Mouse (Mus musculus): ENCODE measurements around the gene Arhgap15. TPM values are rescaled to one million over a fixed set of nuclear protein-coding genes. Genes with fewer than 3 reads are reported as not detected.

The Arhgap15 gene
- polyA plus RNA-seq, 1 experiment from 2014 or later: 1.4 TPM

GRCm38 (mm10) chr2:44436652-44437051, 688.0 kb downstream of the Arhgap15 start:
- 88% methylated on average over 5 of the region's 5 CpGs for WGBS
- Histone ChIP-seq H3K9me3 (replicated peaks) (no peaks in the 10 kb centered on the region), H3K36me3 (no peaks in the 10 kb centered on the region), H3K4me2 (replicated peaks) (no peak overlapping the region), H3K9ac (no peak overlapping the region), H3K4me1 (0 out of 2 replicates have a peak, but pooled peaks cover 2% of the 10 kb centered on the region), H3K27me3 (no peaks in the 10 kb centered on the region), H3K4me3 (no peak overlapping the region), H3K27ac (no peak overlapping the region)
- no peak for ATAC-seq (ENCODE audit: low FRiP score)

- Histone ChIP-seq H3K36me3 (no peaks in the 10 kb centered on the region), H3K4me3 (no peak overlapping the region), H3K9me3 (replicated peaks) (peaks cover 8% of the 10 kb centered on the region), H3K4me2 (replicated peaks) (no peak overlapping the region), H3K9ac (no peak overlapping the region), H3K27ac (no peak overlapping the region), H3K27me3 (no peaks in the 10 kb centered on the region), H3K4me1 (0 out of 2 replicates have a peak, but pooled peaks cover 2% of the 10 kb centered on the region)
- 65% methylated on average over 8 of the region's 8 CpGs for WGBS
- no peak for ATAC-seq (ENCODE audit: low FRiP score)
Measured at GRCm38 (mm10) chr2:44437496-44438057, 689.0 kb downstream of the Arhgap15 start.

- 79% methylated on average over 1 of the region's 1 CpGs for WGBS
- Histone ChIP-seq H3K9ac (no peak overlapping the region), H3K36me3 (no peaks in the 10 kb centered on the region), H3K27me3 (no peaks in the 10 kb centered on the region), H3K9me3 (replicated peaks) (peaks cover 13% of the 10 kb centered on the region), H3K4me3 (no peak overlapping the region), H3K4me1 (0 out of 2 replicates have a peak, but pooled peaks cover 2% of the 10 kb centered on the region), H3K4me2 (replicated peaks) (no peak overlapping the region), H3K27ac (no peak overlapping the region)
- no peak for ATAC-seq (ENCODE audit: low FRiP score)
Measured at GRCm38 (mm10) chr2:44438070-44438469, 689.4 kb downstream of the Arhgap15 start.

GRCm38 (mm10) chr2:44444938-44445337, 696.3 kb downstream of the Arhgap15 start:
- Histone ChIP-seq H3K4me2 (replicated peaks) (no peak overlapping the region), H3K9me3 (replicated peaks) (peaks cover 13% of the 10 kb centered on the region), H3K27ac (no peak overlapping the region), H3K27me3 (no peaks in the 10 kb centered on the region), H3K4me3 (no peak overlapping the region), H3K9ac (no peak overlapping the region), H3K4me1 (peaks cover 4% of the 10 kb centered on the region), H3K36me3 (no peaks in the 10 kb centered on the region)
- ATAC-seq (ENCODE audit: low FRiP score): no peak
- WGBS: 69% methylated on average over 2 of the region's 2 CpGs

Other genes with a start within 250 kb of the Arhgap15 start
- 0.98 and 1.2 TPM in 2 replicates for gene Kynu, start 193.5 kb upstream of the Arhgap15 start, polyA plus RNA-seq (2016; fragmentation: Nextera tagmentation; extraction: Ambion mirVana)